ENCODE assay signal across 9 mouse cellular contexts in genomic region chr2:71155486-71155885, GRCm38 (mm10). TPM values are rescaled to one million over a fixed set of nuclear protein-coding genes. Genes with fewer than 3 reads are reported as not detected.
DNase-seq lines count a peak whose midpoint lies in the region; ATAC-seq and TF ChIP-seq lines count a peak whose summit lies in the region.
"Had no signal": no experiment of that assay in that cellular context is flagged by ENCODE, and none has a peak within 500 bp of the region (broad histone marks: within the 10 kb centered on the region; RNA-seq: fewer than 3 reads in every experiment).

No protein-coding gene starts in this region.

- ATAC-seq in activated CD4-positive, CD25-positive, alpha-beta regulatory T cell, adult 4 months, result peak; percentile 52
- peak; percentile 74 for ATAC-seq in limb, embryonic 14.5 days (ENCODE audit: low FRiP score, low read depth)
- ATAC-seq in monocyte, adult 5-6 weeks (replicated peaks; ENCODE audit: insufficient number of reproducible peaks, low FRiP score, low TSS enrichment, poor library complexity, severe bottlenecking), result peak; percentile 88

- no peak overlapping the region for H3K4me2 ChIP-seq in limb, embryonic 14.5 days (replicated peaks; ENCODE audit: low read depth, low read length, severe bottlenecking)
- H3K4me2 ChIP-seq: embryonic facial prominence, embryonic 13.5 days had no signal

- no peak overlapping the region for H3K4me3 ChIP-seq in limb, embryonic 14.5 days (replicated peaks; ENCODE audit: low read length)
- H3K4me3 ChIP-seq: embryonic facial prominence, embryonic 13.5 days had no signal

- WGBS in limb, embryonic 14.5 days, result 10% methylated on average over 8 of the region's 8 CpGs

- H3K36me3 ChIP-seq in limb, embryonic 14.5 days (ENCODE audit: control insufficient read depth, insufficient read depth, low read length), result no peaks in the 10 kb centered on the region
- no peaks in the 10 kb centered on the region for H3K36me3 ChIP-seq in splenic B cell, adult 2 months (ENCODE audit: control insufficient read depth, insufficient read depth, low read length, poor library complexity, severe bottlenecking)
- H3K36me3 ChIP-seq: embryonic facial prominence, embryonic 13.5 days had no signal

- DNase-seq in 3134 (ENCODE audit: extremely low read depth, insufficient read length, low spot score), result peak; percentile 29
- DNase-seq in cerebellum, postnatal 4 days (ENCODE audit: low spot score in 2 of 2), result peak; percentile 73 to 88
- DNase-seq in gastrocnemius, postnatal 25 days, result peak; percentile 19
- DNase-seq in kidney, adult 8-10 months, result peak; percentile 58 to 77
- peak; percentile 63 for DNase-seq in limb, embryonic 14.5 days (ENCODE audit: low spot score)
- peak; percentile 81 for DNase-seq in splenic B cell, adult 2 months (ENCODE audit: low read depth, low spot score)

- TF ChIP-seq POLR2A in limb, embryonic 14.5 days (IDR thresholded peaks at IDR 0.05; ENCODE audit: borderline replicate concordance, extremely low read depth, insufficient read depth, insufficient read length), result no peak

- H3K9ac ChIP-seq in limb, embryonic 14.5 days (ENCODE audit: low read depth, low read length, severe bottlenecking), result no peak overlapping the region
- H3K9ac ChIP-seq: embryonic facial prominence, embryonic 13.5 days had no signal

- H3K9me3 ChIP-seq in limb, embryonic 14.5 days (ENCODE audit: control insufficient read depth, low read length), result no peaks in the 10 kb centered on the region

- no peaks in the 10 kb centered on the region for H3K27me3 ChIP-seq in limb, embryonic 14.5 days (ENCODE audit: control insufficient read depth, insufficient read depth, low read length)
- no peaks in the 10 kb centered on the region for H3K27me3 ChIP-seq in splenic B cell, adult 2 months (ENCODE audit: control insufficient read depth, insufficient read depth, low read length, poor library complexity, severe bottlenecking)
- H3K27me3 ChIP-seq: embryonic facial prominence, embryonic 13.5 days had no signal

- H3K27ac ChIP-seq in limb, embryonic 14.5 days (replicated peaks; ENCODE audit: low read depth, low read length), result no peak overlapping the region
- H3K27ac ChIP-seq: embryonic facial prominence, embryonic 13.5 days had no signal

- H3K4me1 ChIP-seq in limb, embryonic 14.5 days (ENCODE audit: control insufficient read depth, insufficient read depth, low read length), result no peaks in the 10 kb centered on the region
- H3K4me1 ChIP-seq: embryonic facial prominence, embryonic 13.5 days had no signal

RNA-seq across cellular contexts. Expression of gene Cybrd1, which starts 37.8 kb away (rescaled TPM):
- under 1 TPM; 0.12 to 0.22 TPM for polyA plus RNA-seq in activated CD4-positive, CD25-positive, alpha-beta regulatory T cell, adult 4 months (2017; shearing (Covaris generic))
- total RNA-seq in gastrocnemius, postnatal 25 days (2021), result under 1 TPM; 0.35 to 0.49 TPM
- polyA plus RNA-seq in limb, embryonic 14.5 days (2012; rRNA removed), result 18.9 and 21.6 TPM in 2 replicates
- 6.5 and 7.4 TPM in 2 replicates for polyA plus RNA-seq in limb, embryonic 14.5 days (2014; fragmentation: Nextera tagmentation; extraction: Ambion mirVana)
- total RNA-seq in monocyte, adult 5-6 weeks (2017), result 0.19 TPM in 1 of 3 replicates, not detected in the others

RNA-seq across cellular contexts. Expression of gene Dync1i2, which starts 56.0 kb away (rescaled TPM):
- polyA plus RNA-seq in activated CD4-positive, CD25-positive, alpha-beta regulatory T cell, adult 4 months (2017; shearing (Covaris generic)), result 10 to 100 TPM; 85.6 to 89.5 TPM
- 10 to 100 TPM; 39.0 to 39.1 TPM for total RNA-seq in gastrocnemius, postnatal 25 days (2021)
- polyA plus RNA-seq in limb, embryonic 14.5 days (2012; rRNA removed), result 82.5 and 95.0 TPM in 2 replicates
- polyA plus RNA-seq in limb, embryonic 14.5 days (2014; fragmentation: Nextera tagmentation; extraction: Ambion mirVana), result 94.7 and 108 TPM in 2 replicates
- 121 to 141 TPM (median 135 TPM) in 3 replicates for total RNA-seq in monocyte, adult 5-6 weeks (2017)

Comparison
In these comparisons a context has a peak if more than half of its experiments do, and no peak if none do; other contexts are left out.
1. DNase-seq: peak in every context shown above with its lines; median percentile 81 in splenic B cell, adult 2 months; 80 in cerebellum, postnatal 4 days; 68 in kidney, adult 8-10 months; 63 in limb, embryonic 14.5 days; 29 in 3134; 19 in gastrocnemius, postnatal 25 days.